Mouse (Mus musculus) adipocyte (in vitro differentiated cells): ENCODE measurements at regions not wholly inside any gene's neighbourhood (a gene's known extent, or its start where the extent isn't known, plus 50 kb on each side); places are given as distances from the start of the nearest gene placed in this dataset.

ENCODE experiments used
- DNase-seq: peaks from one replicate; pipeline ENCODE4 v3.0.0-alpha.2; 2016; ENCODE audit warnings: low spot score

GRCm38 (mm10) chr7:36940611-36941010 is 242.7 kb downstream of the Tshz3 start:
- DNase-seq: no peak

DNA sequence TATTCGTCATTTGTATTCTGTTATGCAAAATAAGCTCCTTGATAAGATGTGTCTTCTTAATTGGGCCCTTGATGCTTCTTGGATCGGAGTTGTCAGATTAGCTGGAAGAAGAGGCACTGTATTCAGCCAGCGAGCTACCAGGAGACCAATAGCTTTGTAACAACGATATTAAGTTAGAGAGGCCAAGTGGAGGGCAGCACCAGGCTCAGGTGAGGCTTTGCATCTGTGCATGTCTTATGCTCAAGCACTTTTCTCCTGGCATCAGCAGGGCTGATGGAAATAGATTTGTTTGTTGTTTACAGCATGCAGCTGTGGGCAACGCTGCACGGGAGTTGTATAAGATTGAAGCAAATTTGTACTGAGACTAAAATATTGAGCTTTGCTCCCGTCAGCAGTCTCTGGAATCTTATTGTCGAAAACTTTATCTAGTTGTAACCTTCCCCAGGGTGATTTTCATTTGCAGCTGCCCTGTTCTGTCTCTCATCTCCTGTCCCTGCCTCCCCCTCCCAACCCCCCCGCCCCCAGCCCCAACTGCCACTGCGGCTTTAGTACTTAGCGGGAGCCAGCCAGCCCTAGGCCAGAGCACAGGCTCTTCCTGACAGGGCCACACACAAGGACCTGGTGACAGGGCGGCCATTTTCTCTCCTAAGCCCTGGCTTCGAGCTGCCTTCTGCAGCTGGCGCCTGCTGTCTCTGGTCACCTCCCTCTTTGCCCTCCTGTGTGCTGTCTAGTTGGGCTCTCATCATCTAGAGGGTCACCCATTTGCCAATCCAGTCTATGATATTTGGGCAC is 247.3 kb downstream of the Tshz3 start:
- DNase-seq: no peak

- no peak for DNase-seq
Observed at GRCm38 (mm10) chr7:36949511-36949910, 251.6 kb downstream of the Tshz3 start.

- no peak for DNase-seq
Observed at GRCm38 (mm10) chr7:36955376-36955775, 257.5 kb downstream of the Tshz3 start.

- DNase-seq: peak; percentile 7
Observed at GRCm38 (mm10) chr7:36958255-36958654, 260.3 kb downstream of the Tshz3 start.

DNA sequence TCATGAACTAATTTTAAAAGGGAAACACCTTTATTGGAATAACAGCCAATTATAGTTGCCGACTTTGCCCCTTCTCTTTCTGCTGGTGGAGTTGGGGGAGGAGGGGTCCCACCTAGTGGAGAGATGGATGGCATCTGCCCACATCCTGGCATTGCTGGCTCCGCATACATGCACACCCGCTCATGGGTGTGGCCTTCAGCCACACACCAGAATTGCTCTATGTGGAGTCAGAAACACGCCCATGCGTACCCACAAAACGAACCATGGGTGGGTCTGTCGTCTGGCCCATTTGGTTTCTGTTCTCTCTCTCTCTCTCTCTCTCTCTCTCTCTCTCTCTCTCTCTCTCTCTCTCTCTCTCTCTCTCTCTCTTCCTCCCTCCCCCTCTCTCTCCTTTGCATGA is 273.9 kb downstream of the Tshz3 start:
- no peak for DNase-seq

DNA sequence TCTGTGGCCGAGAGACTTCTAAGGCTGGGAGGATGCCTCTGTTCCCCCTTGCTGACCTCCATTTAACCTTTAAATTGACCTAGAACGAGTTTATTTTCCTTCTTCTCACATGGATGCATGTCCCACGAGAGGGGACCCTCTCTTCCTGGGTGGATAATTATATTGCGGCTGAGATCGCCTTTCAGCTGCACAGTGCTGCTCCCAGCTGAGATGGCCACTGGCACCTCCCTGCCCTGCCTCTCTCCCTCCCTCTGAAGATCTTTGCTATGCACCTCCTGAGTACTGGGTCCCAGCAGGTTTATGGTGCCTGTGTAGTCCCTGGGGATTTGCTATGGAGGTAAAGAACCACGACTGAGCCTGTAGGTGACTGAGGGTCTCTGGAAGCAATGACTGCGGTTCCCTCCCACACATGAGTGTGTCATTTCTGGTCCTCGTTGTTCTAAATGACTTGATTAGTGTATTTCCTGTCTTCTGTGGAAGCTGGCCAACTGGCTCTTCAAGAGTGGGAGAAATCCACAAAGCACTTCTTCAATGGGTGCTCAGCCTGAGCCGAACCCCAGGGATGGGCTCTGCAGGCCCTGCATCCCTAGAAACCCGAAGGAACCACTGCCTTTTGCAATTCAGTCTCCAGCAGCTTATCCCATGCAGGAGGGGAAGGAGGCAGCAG is 275.9 kb downstream of the Tshz3 start:
- DNase-seq: no peak

GRCm38 (mm10) chr7:36974573-36974972 is 276.7 kb downstream of the Tshz3 start:
- no peak for DNase-seq

DNA sequence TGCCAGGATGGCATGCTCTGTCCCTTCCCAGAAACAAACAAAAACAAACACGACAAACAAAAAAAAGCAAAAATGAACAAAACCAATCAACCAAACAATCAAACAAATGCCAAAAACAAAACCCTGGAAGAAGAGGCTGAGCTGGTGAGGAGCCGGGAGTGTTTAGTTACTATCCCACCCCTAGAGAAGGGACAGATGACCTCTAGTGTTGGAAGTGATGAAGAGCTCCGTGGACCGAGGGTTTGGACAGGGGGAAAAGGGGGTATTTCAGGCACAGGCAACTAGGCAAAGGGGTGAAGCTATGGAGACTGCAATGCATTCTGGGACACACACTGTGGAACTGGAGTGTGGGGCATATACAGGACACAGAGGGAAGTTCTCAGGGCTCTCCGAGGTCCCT is 277.6 kb downstream of the Tshz3 start:
- no peak for DNase-seq

- no peak for DNase-seq
Observed at GRCm38 (mm10) chr7:36977819-36978218, 279.9 kb downstream of the Tshz3 start.

GRCm38 (mm10) chr7:36989380-36989779 is 291.5 kb downstream of the Tshz3 start:
- no peak for DNase-seq

DNA sequence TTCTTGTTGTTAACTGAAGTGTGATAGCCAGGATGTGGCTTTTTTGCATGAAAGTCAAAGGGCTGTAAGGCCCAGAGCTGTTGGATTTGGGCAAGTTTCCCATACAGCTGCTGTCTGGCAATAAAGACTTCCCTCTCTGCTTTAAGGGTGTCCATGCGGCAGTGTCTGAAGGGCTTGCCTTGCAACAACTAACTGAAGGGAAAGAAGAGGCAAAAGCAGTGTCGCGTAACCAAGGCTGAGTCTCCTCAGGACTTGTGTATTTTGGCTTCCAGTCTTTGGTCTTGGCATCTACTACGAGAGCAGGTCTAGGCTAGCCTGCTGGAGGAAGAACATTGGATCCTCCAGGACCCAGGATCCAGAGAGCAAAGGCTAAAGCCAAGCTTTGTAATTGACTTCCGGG is 306.7 kb downstream of the Tshz3 start:
- no peak for DNase-seq

- no peak for DNase-seq
Observed at GRCm38 (mm10) chr7:37005701-37006100, 307.8 kb downstream of the Tshz3 start.

DNA sequence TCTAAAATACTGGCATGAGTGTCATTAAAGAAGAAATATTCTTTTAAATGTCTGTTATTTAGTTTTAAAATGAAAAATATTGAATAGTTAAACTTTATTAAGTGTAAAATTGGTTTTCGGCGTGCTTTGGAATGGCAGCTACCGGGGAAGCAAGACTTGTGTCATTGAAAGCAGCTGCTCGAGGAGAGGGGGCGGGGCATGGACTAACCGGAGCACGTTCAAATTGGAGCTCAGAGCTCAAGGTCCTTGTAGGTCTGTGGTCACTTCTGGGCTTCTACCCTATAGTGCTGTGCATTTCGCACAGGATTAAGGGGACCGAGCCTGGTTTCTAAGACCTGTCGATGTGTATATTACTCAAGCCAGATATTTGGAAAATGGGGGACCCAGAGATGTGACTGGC is 309.0 kb downstream of the Tshz3 start:
- DNase-seq: no peak

DNA sequence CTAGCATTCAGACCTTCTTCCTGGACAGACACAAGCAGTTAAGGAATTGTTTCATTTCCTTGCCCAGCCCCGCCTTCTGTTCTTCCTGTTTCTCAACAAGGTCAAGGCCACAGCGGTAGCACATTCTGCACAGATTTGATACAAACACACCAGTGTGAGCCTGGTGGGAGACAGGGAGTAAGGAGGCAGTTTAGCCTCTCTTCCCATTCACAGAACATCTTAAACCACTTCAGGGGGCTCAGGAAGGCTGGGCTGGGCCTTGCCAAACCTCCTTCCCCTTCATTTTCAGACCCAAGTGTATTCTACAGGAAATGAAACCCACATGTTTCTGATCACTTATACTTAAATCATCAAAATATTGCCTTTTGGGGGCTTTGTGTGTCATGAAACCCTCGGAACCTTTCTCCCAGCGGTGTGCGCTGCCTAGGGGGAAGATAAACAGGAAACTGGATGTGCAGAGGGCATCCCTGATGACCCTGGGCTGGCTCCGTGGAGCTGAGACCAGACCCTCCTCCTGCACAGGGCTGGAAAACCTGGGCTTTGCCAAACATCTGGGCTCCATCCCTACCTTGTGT is 313.3 kb downstream of the Tshz3 start:
- DNase-seq: no peak

GRCm38 (mm10) chr7:37020078-37020477 is 322.2 kb downstream of the Tshz3 start:
- no peak for DNase-seq

- no peak for DNase-seq
Observed at GRCm38 (mm10) chr7:37024501-37025025, 326.6 kb downstream of the Tshz3 start.

GRCm38 (mm10) chr7:37064582-37065458 is 366.9 kb downstream of the Tshz3 start:
- no peak for DNase-seq

- DNase-seq: no peak
Observed at GRCm38 (mm10) chr7:37077698-37078097, 379.8 kb downstream of the Tshz3 start.

GRCm38 (mm10) chr7:37078140-37078539 is 380.2 kb downstream of the Tshz3 start:
- no peak for DNase-seq

DNA sequence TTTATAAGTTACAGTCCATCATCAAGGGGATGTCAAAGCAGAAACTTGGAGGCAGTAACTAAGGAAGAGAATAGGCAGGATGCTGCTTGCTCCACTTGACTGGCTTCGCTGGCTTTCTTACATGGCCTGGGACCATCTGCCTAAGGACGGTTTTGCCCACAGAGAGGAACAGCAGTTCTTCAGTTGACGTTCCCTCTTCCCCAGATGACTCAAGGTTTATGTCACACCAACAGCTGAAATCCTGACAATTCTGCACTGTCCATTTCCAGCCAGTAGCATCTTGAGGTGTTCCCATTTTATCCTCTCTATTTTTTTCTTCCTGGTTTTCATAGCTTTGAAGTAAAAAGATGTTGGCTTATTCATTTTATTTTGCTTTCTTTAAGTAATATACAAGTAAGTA is 391.8 kb downstream of the Tshz3 start:
- no peak for DNase-seq

DNA sequence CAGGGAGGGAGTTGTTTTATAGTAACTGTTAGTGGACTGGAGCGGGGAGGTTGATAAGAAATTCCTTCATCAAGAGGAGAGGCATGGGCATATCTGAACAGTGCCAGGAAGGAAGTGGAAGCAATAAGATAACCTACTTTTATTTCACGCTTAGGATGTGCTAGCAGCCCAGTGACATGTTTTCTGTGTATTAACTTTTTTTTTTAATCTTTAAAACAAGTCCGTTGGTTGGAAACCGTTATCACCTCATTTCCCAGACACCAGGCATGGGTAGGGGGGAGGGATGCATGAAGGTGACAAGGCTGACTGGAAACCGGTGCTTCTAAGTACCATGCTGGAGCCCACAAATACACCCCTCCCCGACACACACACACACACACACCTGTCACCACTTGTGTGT is 394.7 kb downstream of the Tshz3 start:
- DNase-seq: no peak
